Mouse (Mus musculus): ENCODE data around the gene Ndufs2. TPM values are rescaled to one million over a fixed set of nuclear protein-coding genes. Genes with fewer than 3 reads are reported as not detected.

Ndufs2 gene
- 219 and 234 TPM in 2 replicates for polyA plus RNA-seq (2014; fragmentation: Nextera tagmentation; extraction: Ambion mirVana)

GRCm38 (mm10) chr1:171250680-171251593, at the start of gene Ndufs2:
Ndufs2 (minus strand) TSS chr1:171251388.
- Histone ChIP-seq H3K36me3 (ENCODE audit: control insufficient read depth, insufficient read depth, low read length) (no peaks in the 10 kb centered on the region), H3K27ac (ENCODE audit: low read length) (peak within 1 kb of the TSS; percentile 84), H3K9me3 (ENCODE audit: control insufficient read depth, low read depth, low read length) (no peaks in the 10 kb centered on the region), H3K27me3 (ENCODE audit: control insufficient read depth, insufficient read depth, low read length) (no peaks in the 10 kb centered on the region), H3K9ac (replicated peaks; ENCODE audit: low read depth, low read length) (peak within 1 kb of the TSS; percentile 30), H3K4me1 (ENCODE audit: control insufficient read depth, insufficient read depth, low read length) (peaks cover 50% of the 10 kb centered on the region), H3K4me3 (ENCODE audit: low read depth, low read length) (peak within 1 kb of the TSS; percentile 31), H3K4me2 (replicated peaks; ENCODE audit: low read depth, low read length) (peak within 1 kb of the TSS; percentile 57)
- 28% methylated on average over 26 of the region's 26 CpGs for whole genome bisulfite sequencing
- ATAC-seq (ENCODE audit: insufficient number of reproducible peaks, insufficient read depth, low FRiP score, low read depth) = no peak

- WGBS = 53% methylated on average over 3 of the region's 3 CpGs
- H3K9ac ChIP-seq (replicated peaks; ENCODE audit: low read depth, low read length) = no peak overlapping the region
- no peaks in the 10 kb centered on the region for H3K9me3 ChIP-seq (ENCODE audit: control insufficient read depth, low read depth, low read length)
- no peak for ATAC-seq (ENCODE audit: insufficient number of reproducible peaks, insufficient read depth, low FRiP score, low read depth)
- peaks cover 6% of the 10 kb centered on the region; the same call in 1 of the 2 replicates for H3K4me1 ChIP-seq (ENCODE audit: control insufficient read depth, insufficient read depth, low read length)
- no peak overlapping the region for H3K4me3 ChIP-seq (ENCODE audit: low read depth, low read length)
- no peak overlapping the region for H3K4me2 ChIP-seq (replicated peaks; ENCODE audit: low read depth, low read length)
- no peaks in the 10 kb centered on the region for H3K36me3 ChIP-seq (ENCODE audit: control insufficient read depth, insufficient read depth, low read length)
- H3K27ac ChIP-seq (ENCODE audit: low read length) = no peak overlapping the region
- no peaks in the 10 kb centered on the region for H3K27me3 ChIP-seq (ENCODE audit: control insufficient read depth, insufficient read depth, low read length)
Measured at GRCm38 (mm10) chr1:171298226-171298625, 47.0 kb upstream of the Ndufs2 start.

GRCm38 (mm10) chr1:171295063-171295402, 43.8 kb upstream of the Ndufs2 start:
- peak overlapping the region; percentile 38 for H3K4me2 ChIP-seq (replicated peaks; ENCODE audit: low read depth, low read length)
- peak overlapping the region; percentile 95 for H3K27ac ChIP-seq (ENCODE audit: low read length)
- no peaks in the 10 kb centered on the region for H3K9me3 ChIP-seq (ENCODE audit: control insufficient read depth, low read depth, low read length)
- peak overlapping the region; percentile 63 for H3K4me3 ChIP-seq (ENCODE audit: low read depth, low read length)
- H3K27me3 ChIP-seq (ENCODE audit: control insufficient read depth, insufficient read depth, low read length) = no peaks in the 10 kb centered on the region
- peaks cover 1% of the 10 kb centered on the region; the same call in 1 of the 2 replicates for H3K36me3 ChIP-seq (ENCODE audit: control insufficient read depth, insufficient read depth, low read length)
- WGBS = 13% methylated on average over 3 of the region's 3 CpGs
- H3K4me1 ChIP-seq (ENCODE audit: control insufficient read depth, insufficient read depth, low read length) = peaks cover 7% of the 10 kb centered on the region; the same call in 1 of the 2 replicates
- no peak for ATAC-seq (ENCODE audit: insufficient number of reproducible peaks, insufficient read depth, low FRiP score, low read depth)
- 0 out of 2 replicates have a peak overlapping the region, but pooled peaks have one; percentile 68 for H3K9ac ChIP-seq (replicated peaks; ENCODE audit: low read depth, low read length)

- peak within 1 kb of the TSS; percentile 82 for H3K4me2 ChIP-seq (replicated peaks; ENCODE audit: low read depth, low read length)
- H3K36me3 ChIP-seq (ENCODE audit: control insufficient read depth, insufficient read depth, low read length) = peaks cover 6% of the 10 kb centered on the region
- peak within 1 kb of the TSS; percentile 95 for H3K27ac ChIP-seq (ENCODE audit: low read length)
- peaks cover 7% of the 10 kb centered on the region; the same call in 1 of the 2 replicates for H3K4me1 ChIP-seq (ENCODE audit: control insufficient read depth, insufficient read depth, low read length)
- H3K9me3 ChIP-seq (ENCODE audit: control insufficient read depth, low read depth, low read length) = no peaks in the 10 kb centered on the region
- peak; percentile 86 for ATAC-seq (ENCODE audit: insufficient number of reproducible peaks, insufficient read depth, low FRiP score, low read depth)
- H3K4me3 ChIP-seq (ENCODE audit: low read depth, low read length) = peak within 1 kb of the TSS; percentile 63
- WGBS = under 1% methylated on average over 42 of the region's 42 CpGs
- peak within 1 kb of the TSS; percentile 68 for H3K9ac ChIP-seq (replicated peaks; ENCODE audit: low read depth, low read length)
- H3K27me3 ChIP-seq (ENCODE audit: control insufficient read depth, insufficient read depth, low read length) = no peaks in the 10 kb centered on the region
Measured at GRCm38 (mm10) chr1:171294298-171295062, 43.3 kb upstream of the Ndufs2 start, which contains the start of gene Ufc1. Ufc1 (minus strand) TSS chr1:171295024.

- Histone ChIP-seq H3K4me1 (ENCODE audit: control insufficient read depth, insufficient read depth, low read length) (peaks cover 7% of the 10 kb centered on the region; the same call in 1 of the 2 replicates), H3K9me3 (ENCODE audit: control insufficient read depth, low read depth, low read length) (no peaks in the 10 kb centered on the region), H3K4me3 (ENCODE audit: low read depth, low read length) (peak overlapping the region; percentile 63), H3K4me2 (replicated peaks; ENCODE audit: low read depth, low read length) (peak overlapping the region; percentile 82), H3K9ac (replicated peaks; ENCODE audit: low read depth, low read length) (peak overlapping the region; percentile 68), H3K27ac (ENCODE audit: low read length) (peak overlapping the region; percentile 95), H3K36me3 (ENCODE audit: control insufficient read depth, insufficient read depth, low read length) (peaks cover 12% of the 10 kb centered on the region), H3K27me3 (ENCODE audit: control insufficient read depth, insufficient read depth, low read length) (no peaks in the 10 kb centered on the region)
- 39% methylated on average over 5 of the region's 5 CpGs for WGBS
- ATAC-seq (ENCODE audit: insufficient number of reproducible peaks, insufficient read depth, low FRiP score, low read depth) = no peak
Measured at GRCm38 (mm10) chr1:171293906-171294297, 42.7 kb upstream of the Ndufs2 start.

GRCm38 (mm10) chr1:171293351-171293750, 42.2 kb upstream of the Ndufs2 start:
- H3K9me3 ChIP-seq (ENCODE audit: control insufficient read depth, low read depth, low read length) = no peaks in the 10 kb centered on the region
- no peak for ATAC-seq (ENCODE audit: insufficient number of reproducible peaks, insufficient read depth, low FRiP score, low read depth)
- H3K27me3 ChIP-seq (ENCODE audit: control insufficient read depth, insufficient read depth, low read length) = no peaks in the 10 kb centered on the region

GRCm38 (mm10) chr1:171288328-171288727, 37.1 kb upstream of the Ndufs2 start:
- 57% methylated on average over 4 of the region's 4 CpGs for WGBS
- Histone ChIP-seq H3K9ac (replicated peaks; ENCODE audit: low read depth, low read length) (no peak overlapping the region; the same call in 1 of the 2 replicates), H3K4me3 (ENCODE audit: low read depth, low read length) (0 out of 2 replicates have a peak overlapping the region, but pooled peaks have one; percentile 90), H3K4me1 (ENCODE audit: control insufficient read depth, insufficient read depth, low read length) (peaks cover 15% of the 10 kb centered on the region), H3K27ac (ENCODE audit: low read length) (peak overlapping the region; percentile 48; the same call in 1 of the 2 replicates), H3K4me2 (replicated peaks; ENCODE audit: low read depth, low read length) (peak overlapping the region; percentile 27), H3K9me3 (ENCODE audit: control insufficient read depth, low read depth, low read length) (no peaks in the 10 kb centered on the region), H3K36me3 (ENCODE audit: control insufficient read depth, insufficient read depth, low read length) (peaks cover 40% of the 10 kb centered on the region), H3K27me3 (ENCODE audit: control insufficient read depth, insufficient read depth, low read length) (no peaks in the 10 kb centered on the region)
- no peak for ATAC-seq (ENCODE audit: insufficient number of reproducible peaks, insufficient read depth, low FRiP score, low read depth)

More at GRCm38 (mm10) chr1:171293351-171293750, 42.2 kb upstream of the Ndufs2 start:
- Histone ChIP-seq H3K27ac (ENCODE audit: low read length) (no peak overlapping the region), H3K36me3 (ENCODE audit: control insufficient read depth, insufficient read depth, low read length) (peaks cover 17% of the 10 kb centered on the region), H3K9ac (replicated peaks; ENCODE audit: low read depth, low read length) (peak overlapping the region; percentile 68; the same call in 1 of the 2 replicates), H3K4me1 (ENCODE audit: control insufficient read depth, insufficient read depth, low read length) (peaks cover 7% of the 10 kb centered on the region; the same call in 1 of the 2 replicates), H3K4me2 (replicated peaks; ENCODE audit: low read depth, low read length) (peak overlapping the region; percentile 82), H3K4me3 (ENCODE audit: low read depth, low read length) (peak overlapping the region; percentile 63)
- WGBS = 81% methylated on average over 3 of the region's 3 CpGs

All from stomach, embryonic 14.5 days (tissue).